Mouse (Mus musculus): ENCODE results near the gene Uaca.
A peak's percentile ranks its signal among the peaks of the same experiment; 100 is the strongest.

Gene Uaca

DNA sequence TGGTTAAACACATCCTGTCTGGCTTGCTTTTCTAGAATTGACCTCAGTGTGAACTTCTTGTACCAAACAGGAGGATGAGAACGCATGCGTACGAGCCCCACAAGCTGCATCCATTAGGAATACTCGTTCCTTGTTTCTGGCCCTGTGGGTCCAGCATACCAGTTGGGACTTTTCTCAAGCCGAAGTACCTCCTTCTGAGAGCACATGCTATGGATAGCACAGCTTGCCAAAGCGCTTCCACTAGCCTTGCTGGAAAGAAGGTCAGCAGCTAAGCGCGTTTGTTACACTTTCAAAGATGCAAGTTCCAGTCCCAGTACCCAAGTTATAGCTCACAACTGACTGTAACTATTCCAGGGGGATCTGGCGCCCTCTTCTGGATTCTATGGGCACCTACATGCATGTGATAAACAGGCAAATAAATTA lies 93.1 kb downstream of the Uaca start:
- peak; percentile 95 for DNase-seq

- peak; percentile 51 for DNase-seq
Measured at GRCm38 (mm10) chr9:60893511-60893910, 99.2 kb downstream of the Uaca start.

DNA sequence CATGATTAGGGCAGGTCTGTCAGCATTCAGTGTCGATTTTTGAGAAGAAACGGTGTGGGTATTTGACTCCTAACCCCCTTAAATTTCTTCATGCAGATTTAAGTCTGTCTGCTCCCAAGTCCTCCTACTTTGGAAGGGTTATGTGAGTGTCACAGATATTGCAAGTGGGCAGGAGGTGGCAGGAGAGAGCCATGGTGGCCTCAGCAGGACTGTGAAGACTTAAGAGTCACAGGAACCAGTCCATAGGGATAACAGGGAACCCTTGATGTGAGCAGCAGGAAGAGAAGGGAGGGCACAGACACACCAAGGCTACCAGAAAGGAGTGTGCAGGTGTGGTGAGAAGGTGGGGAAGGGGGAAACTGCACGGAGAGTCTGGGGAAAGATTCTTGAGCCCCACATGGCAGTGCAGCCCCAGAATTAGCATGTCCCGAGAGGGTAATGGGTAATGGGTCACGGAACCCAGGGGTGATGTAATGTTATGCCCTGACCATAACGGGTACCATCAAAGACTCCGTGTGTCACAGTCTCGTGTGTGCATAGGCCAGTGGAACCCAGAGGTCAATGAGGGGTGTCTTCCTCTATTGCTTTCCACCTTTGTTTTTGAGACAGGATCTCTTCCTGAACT lies 101.3 kb downstream of the Uaca start:
- DNase-seq = peak; percentile 91

DNA sequence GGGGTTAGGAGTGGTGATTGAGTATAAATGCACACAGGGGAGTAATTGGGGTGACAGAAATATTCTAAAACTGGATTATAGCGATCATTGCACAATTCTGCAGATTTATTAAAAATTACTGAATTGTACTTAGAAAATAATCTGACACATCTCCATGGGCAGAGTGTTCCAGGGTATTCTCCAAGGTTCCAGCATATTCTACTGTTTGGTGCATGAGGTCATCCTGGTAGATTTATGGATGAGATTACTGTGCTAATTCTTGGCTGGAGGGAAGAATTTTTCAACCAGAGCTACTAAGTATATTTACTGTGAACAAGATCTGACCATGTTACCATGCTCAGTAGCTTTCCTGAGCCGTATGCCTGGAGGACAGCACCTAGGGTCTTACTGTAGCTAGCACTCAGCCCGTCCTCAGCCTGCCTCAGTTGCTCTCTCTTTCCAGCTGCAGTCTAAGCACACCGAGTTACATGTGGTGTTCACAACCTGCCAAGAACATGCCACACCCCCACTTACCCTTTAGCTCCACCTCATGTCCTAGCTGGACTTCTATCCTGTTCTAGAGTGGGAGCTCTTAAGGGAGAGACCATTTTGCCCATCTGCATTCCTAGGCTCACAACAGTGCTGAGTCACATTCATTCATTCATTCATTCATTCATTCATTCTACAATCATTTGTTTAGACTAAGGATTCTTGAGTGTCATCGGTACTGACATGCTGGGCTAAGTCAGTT lies 104.1 kb downstream of the Uaca start:
- DNase-seq = peak; percentile 86

GRCm38 (mm10) chr9:60899201-60899600 lies 104.9 kb downstream of the Uaca start:
- DNase-seq = no peak

GRCm38 (mm10) chr9:60899797-60900459 lies 105.6 kb downstream of the Uaca start:
- DNase-seq = no peak

GRCm38 (mm10) chr9:60912266-60912665 lies 117.9 kb downstream of the Uaca start:
- no peak for DNase-seq

- no peak for DNase-seq
Measured at GRCm38 (mm10) chr9:60913626-60914025, 119.3 kb downstream of the Uaca start.

DNA sequence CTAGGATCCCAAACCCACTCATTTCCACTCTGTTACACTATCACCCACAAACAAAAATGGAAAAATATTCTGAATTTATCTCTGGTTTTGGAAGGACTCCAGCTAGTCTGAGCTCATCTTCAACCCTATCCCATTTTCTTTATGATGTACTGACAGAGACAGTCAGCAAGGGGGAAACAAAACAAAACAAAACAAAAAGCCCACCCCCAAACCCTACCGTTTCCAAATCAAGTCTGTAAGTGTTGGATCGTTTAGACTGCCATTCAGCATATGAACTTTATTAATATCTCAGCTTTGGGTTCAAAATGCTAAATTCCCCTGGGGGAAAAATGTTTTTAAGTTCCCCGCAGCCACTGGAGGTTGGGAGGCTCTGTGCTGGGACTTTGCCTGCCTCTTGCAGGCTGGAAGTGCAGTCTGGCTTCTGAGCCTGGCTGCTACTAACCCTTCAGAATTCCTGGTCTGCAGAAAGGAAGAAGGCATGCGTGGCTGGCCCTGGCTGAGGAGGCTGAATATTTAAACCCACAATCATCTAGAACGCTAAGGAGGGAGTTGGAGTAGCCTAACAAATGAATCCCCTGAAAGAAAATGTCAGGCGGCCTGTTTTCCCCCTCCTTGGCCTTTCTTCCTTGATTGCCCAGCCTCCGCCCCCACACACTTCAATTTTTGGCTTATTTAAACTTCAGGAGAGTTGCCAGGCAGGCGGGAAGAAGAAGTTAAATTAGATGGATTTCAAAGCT lies 125.8 kb downstream of the Uaca start:
- no peak for DNase-seq

- DNase-seq = no peak
Measured at GRCm38 (mm10) chr9:60920673-60921062, 126.3 kb downstream of the Uaca start.

GRCm38 (mm10) chr9:60921287-60921686 lies 126.9 kb downstream of the Uaca start:
- DNase-seq = no peak

GRCm38 (mm10) chr9:60921831-60922230 lies 127.5 kb downstream of the Uaca start:
- DNase-seq = no peak

DNA sequence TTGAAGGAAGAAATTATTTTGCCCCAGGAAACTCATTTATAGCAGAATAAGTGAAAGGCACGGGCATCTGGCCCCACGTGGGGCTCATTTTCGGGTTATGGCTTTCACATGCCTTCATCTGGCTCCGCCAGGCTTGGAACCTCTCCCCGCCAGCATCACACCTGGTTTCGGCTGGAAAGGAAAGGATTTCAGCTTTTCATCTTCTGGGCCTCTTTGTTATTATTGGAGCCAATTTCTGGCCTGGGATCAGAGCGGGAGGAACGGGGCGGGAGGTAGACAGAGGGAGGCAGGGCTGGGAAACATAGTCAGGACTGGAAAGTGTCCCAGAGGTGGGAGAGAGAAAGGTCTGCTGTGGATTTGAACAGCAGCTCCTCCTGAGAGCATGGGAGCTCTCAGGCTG lies 132.0 kb downstream of the Uaca start:
- DNase-seq = peak; percentile 91

GRCm38 (mm10) chr9:60929290-60929983 lies 135.1 kb downstream of the Uaca start:
- no peak for DNase-seq
